Mouse (Mus musculus): ENCODE measurements around the gene B3gnt6. TPM values are rescaled to one million over a fixed set of nuclear protein-coding genes. Genes with fewer than 3 reads are reported as not detected.
A peak's percentile ranks its signal among the peaks of the same experiment; 100 is the strongest.

B3gnt6 gene
- 0.30 and 0.36 TPM in 2 replicates for polyA plus RNA-seq (2015; fragmentation: Nextera tagmentation; extraction: Ambion mirVana)

GRCm38 (mm10) chr7:98199381-98199780 is at the start of gene B3gnt6:
B3gnt6 (minus strand) TSS chr7:98199481.
- peaks cover 18% of the 10 kb centered on the region for H3K27me3 ChIP-seq (replicated peaks; ENCODE audit: control insufficient read depth, insufficient read depth, low read length)
- WGBS = 87% methylated on average over 4 of the region's 4 CpGs
- no peaks in the 10 kb centered on the region for H3K36me3 ChIP-seq (ENCODE audit: control insufficient read depth, insufficient read depth)

DNA sequence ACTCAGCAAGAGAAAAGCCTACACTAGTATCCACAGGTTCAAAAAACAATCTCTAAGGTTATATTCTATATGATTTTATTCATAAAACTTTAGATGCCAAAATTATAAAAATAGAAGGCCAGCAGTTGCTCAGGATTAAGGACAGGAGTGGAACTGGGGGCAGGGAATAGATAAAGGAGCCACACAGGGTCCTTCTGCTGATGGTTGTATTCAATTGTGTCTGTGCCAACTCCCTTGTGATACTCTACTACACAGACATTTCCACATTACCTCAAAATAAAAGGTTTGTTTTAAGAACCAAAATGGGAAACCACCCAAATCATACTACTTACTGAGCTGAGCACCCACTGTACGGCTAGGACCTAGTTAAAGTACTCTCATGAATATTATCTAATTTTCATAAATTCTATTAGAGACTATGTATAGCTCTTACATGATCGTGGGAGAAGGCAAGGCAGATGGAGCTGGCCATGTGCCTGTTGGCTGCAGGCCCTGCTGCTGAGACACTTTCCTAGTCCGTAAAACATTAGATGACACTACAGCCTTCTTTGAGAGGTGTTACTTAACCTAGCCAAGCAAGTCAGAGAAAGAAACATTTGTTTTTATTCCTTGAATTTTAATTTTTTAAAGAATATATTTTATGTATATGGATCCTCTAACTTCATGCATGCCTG is 37.5 kb upstream of the B3gnt6 start:
- peak; percentile 75 for ATAC-seq
- Histone ChIP-seq H3K36me3 (ENCODE audit: control insufficient read depth, insufficient read depth) (no peaks in the 10 kb centered on the region), H3K4me2 (ENCODE audit: low read length) (no peak overlapping the region), H3K9ac (replicated peaks; ENCODE audit: low read depth, low read length) (no peak overlapping the region), H3K27ac (ENCODE audit: low read length) (0 out of 2 replicates have a peak overlapping the region, but pooled peaks have one; percentile 8), H3K9me3 (ENCODE audit: control insufficient read depth, low read length) (no peaks in the 10 kb centered on the region), H3K4me1 (replicated peaks; ENCODE audit: control insufficient read depth, insufficient read depth, low read length) (no peaks in the 10 kb centered on the region), H3K4me3 (replicated peaks; ENCODE audit: low read length) (no peak overlapping the region), H3K27me3 (replicated peaks; ENCODE audit: control insufficient read depth, insufficient read depth, low read length) (no peaks in the 10 kb centered on the region)
- 52% methylated on average over 3 of the region's 3 CpGs for WGBS

More at GRCm38 (mm10) chr7:98199381-98199780, at the start of gene B3gnt6:
- Histone ChIP-seq H3K9me3 (ENCODE audit: control insufficient read depth, low read length) (no peaks in the 10 kb centered on the region), H3K4me1 (replicated peaks; ENCODE audit: control insufficient read depth, insufficient read depth, low read length) (peaks cover under 1% of the 10 kb centered on the region), H3K9ac (replicated peaks; ENCODE audit: low read depth, low read length) (no peak within 1 kb of the TSS), H3K27ac (ENCODE audit: low read length) (no peak within 1 kb of the TSS), H3K4me3 (replicated peaks; ENCODE audit: low read length) (no peak within 1 kb of the TSS), H3K4me2 (ENCODE audit: low read length) (no peak within 1 kb of the TSS)
- ATAC-seq = no peak

DNA sequence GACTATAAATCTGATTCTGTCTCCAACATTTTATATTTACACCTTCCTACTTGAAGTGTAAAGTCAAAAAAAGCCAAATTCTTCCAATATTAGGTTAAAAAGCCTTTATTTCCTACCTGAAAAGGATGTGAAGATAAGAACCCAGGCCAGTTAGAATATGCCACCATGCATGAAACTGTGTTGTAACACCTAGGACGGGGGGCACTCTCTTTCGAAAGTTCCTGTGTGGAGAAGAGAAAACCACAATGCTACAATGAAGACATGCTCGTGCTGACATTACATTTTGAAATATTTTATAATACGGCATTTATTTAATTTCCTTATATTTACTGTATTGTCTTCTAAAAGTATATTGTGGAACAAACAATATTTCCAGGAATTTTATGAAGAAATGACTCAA is 24.5 kb upstream of the B3gnt6 start:
- no peak for ATAC-seq

DNA sequence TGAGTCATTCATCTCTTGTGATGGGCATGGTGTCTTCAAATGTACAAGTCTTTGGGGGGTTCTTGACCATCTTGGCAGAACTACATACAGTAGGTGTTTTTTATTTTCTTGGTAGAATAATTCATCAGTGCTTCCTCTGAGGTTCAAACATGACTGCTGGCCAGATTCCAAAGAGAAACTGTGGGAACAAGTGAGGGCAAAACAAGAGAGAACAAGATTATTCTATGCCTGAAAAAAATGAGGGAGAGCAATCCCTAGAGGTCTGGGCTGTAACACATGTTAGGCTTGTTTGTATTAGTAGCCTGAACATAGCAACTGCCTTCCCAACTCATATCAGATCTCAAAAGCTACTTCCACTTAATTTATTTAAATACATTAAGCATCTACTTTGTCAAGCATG is 17.4 kb upstream of the B3gnt6 start:
- no peak overlapping the region for H3K27ac ChIP-seq (ENCODE audit: low read length)
- 0 out of 2 replicates have a peak, but pooled peaks have one; percentile 43 for ATAC-seq
- H3K4me2 ChIP-seq (ENCODE audit: low read length) = no peak overlapping the region

More for the DNA sequence above, 24.5 kb upstream of the B3gnt6 start:
- Histone ChIP-seq H3K9ac (replicated peaks; ENCODE audit: low read depth, low read length) (no peak overlapping the region), H3K4me1 (replicated peaks; ENCODE audit: control insufficient read depth, insufficient read depth, low read length) (no peaks in the 10 kb centered on the region), H3K27me3 (replicated peaks; ENCODE audit: control insufficient read depth, insufficient read depth, low read length) (no peaks in the 10 kb centered on the region), H3K36me3 (ENCODE audit: control insufficient read depth, insufficient read depth) (no peaks in the 10 kb centered on the region), H3K4me2 (ENCODE audit: low read length) (no peak overlapping the region), H3K9me3 (ENCODE audit: control insufficient read depth, low read length) (no peaks in the 10 kb centered on the region), H3K4me3 (replicated peaks; ENCODE audit: low read length) (no peak overlapping the region), H3K27ac (ENCODE audit: low read length) (no peak overlapping the region)
- WGBS = 94% methylated on average over 4 of the region's 4 CpGs

DNA sequence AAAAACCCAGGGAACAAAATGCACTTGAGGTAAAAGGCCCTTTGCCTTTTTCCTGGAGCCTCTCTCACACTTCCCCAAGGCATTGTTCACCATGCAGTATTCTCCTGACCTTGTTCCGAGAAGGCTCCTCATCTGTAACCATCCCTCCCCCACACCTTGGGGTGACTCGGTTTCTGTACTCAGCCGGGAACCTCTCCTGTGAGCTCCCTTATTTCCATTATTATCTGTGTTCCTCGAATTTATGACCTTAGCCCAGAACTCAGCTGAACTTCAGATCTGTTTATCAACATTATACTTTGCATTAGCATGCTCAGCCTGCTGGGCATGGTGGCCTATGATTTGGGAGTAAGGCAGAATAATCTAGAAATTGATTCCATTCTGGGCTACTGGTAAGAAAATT is 3.7 kb upstream of the B3gnt6 start:
- no peak overlapping the region for H3K9ac ChIP-seq (replicated peaks; ENCODE audit: low read depth, low read length)
- no peaks in the 10 kb centered on the region for H3K4me1 ChIP-seq (replicated peaks; ENCODE audit: control insufficient read depth, insufficient read depth, low read length)
- no peak overlapping the region for H3K4me2 ChIP-seq (ENCODE audit: low read length)
- H3K4me3 ChIP-seq (replicated peaks; ENCODE audit: low read length) = no peak overlapping the region
- H3K27ac ChIP-seq (ENCODE audit: low read length) = no peak overlapping the region
- H3K36me3 ChIP-seq (ENCODE audit: control insufficient read depth, insufficient read depth) = no peaks in the 10 kb centered on the region
- no peaks in the 10 kb centered on the region for H3K9me3 ChIP-seq (ENCODE audit: control insufficient read depth, low read length)
- 80% methylated on average over 4 of the region's 4 CpGs for WGBS
- no peak for ATAC-seq
- H3K27me3 ChIP-seq (replicated peaks; ENCODE audit: control insufficient read depth, insufficient read depth, low read length) = no peaks in the 10 kb centered on the region

More for the DNA sequence above, 17.4 kb upstream of the B3gnt6 start:
- Histone ChIP-seq H3K9me3 (ENCODE audit: control insufficient read depth, low read length) (no peaks in the 10 kb centered on the region), H3K4me1 (replicated peaks; ENCODE audit: control insufficient read depth, insufficient read depth, low read length) (no peaks in the 10 kb centered on the region), H3K36me3 (ENCODE audit: control insufficient read depth, insufficient read depth) (no peaks in the 10 kb centered on the region), H3K4me3 (replicated peaks; ENCODE audit: low read length) (no peak overlapping the region), H3K9ac (replicated peaks; ENCODE audit: low read depth, low read length) (no peak overlapping the region), H3K27me3 (replicated peaks; ENCODE audit: control insufficient read depth, insufficient read depth, low read length) (no peaks in the 10 kb centered on the region)

GRCm38 (mm10) chr7:98201493-98202028 is 2.3 kb upstream of the B3gnt6 start:
- Histone ChIP-seq H3K4me1 (replicated peaks; ENCODE audit: control insufficient read depth, insufficient read depth, low read length) (no peaks in the 10 kb centered on the region), H3K9ac (replicated peaks; ENCODE audit: low read depth, low read length) (no peak overlapping the region), H3K9me3 (ENCODE audit: control insufficient read depth, low read length) (no peaks in the 10 kb centered on the region), H3K4me3 (replicated peaks; ENCODE audit: low read length) (no peak overlapping the region), H3K4me2 (ENCODE audit: low read length) (no peak overlapping the region), H3K27me3 (replicated peaks; ENCODE audit: control insufficient read depth, insufficient read depth, low read length) (peaks cover 2% of the 10 kb centered on the region; the same call in 1 of the 2 replicates), H3K36me3 (ENCODE audit: control insufficient read depth, insufficient read depth) (no peaks in the 10 kb centered on the region), H3K27ac (ENCODE audit: low read length) (no peak overlapping the region)
- 82% methylated on average over 5 of the region's 5 CpGs for WGBS
- no peak for ATAC-seq

DNA sequence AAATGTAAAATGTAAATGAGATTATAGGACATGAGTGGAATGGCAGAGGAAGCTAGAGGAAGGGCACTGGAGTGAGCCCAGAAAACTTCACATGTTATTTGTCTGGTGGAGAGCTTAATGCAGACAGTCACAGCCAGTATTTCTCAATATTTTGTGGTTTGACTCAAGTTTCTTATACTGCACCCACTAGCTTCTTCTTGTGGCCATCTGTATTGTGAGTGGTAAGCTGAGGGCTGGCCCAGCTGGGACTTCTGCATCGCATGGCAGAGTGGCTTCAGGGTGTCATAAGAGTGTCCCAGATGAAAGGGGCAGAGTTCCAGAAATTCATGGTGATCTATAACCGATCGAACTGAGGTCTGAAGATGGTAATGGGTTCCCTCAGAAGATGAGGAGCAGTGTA is 1.1 kb upstream of the B3gnt6 start:
- no peak overlapping the region for H3K4me2 ChIP-seq (ENCODE audit: low read length)
- H3K4me1 ChIP-seq (replicated peaks; ENCODE audit: control insufficient read depth, insufficient read depth, low read length) = no peaks in the 10 kb centered on the region
- H3K9ac ChIP-seq (replicated peaks; ENCODE audit: low read depth, low read length) = no peak overlapping the region
- WGBS = 95% methylated on average over 3 of the region's 3 CpGs
- no peak for ATAC-seq
- no peak overlapping the region for H3K4me3 ChIP-seq (replicated peaks; ENCODE audit: low read length)
- H3K27me3 ChIP-seq (replicated peaks; ENCODE audit: control insufficient read depth, insufficient read depth, low read length) = peaks cover 12% of the 10 kb centered on the region
- no peaks in the 10 kb centered on the region for H3K36me3 ChIP-seq (ENCODE audit: control insufficient read depth, insufficient read depth)
- H3K27ac ChIP-seq (ENCODE audit: low read length) = no peak overlapping the region
- no peaks in the 10 kb centered on the region for H3K9me3 ChIP-seq (ENCODE audit: control insufficient read depth, low read length)

DNA sequence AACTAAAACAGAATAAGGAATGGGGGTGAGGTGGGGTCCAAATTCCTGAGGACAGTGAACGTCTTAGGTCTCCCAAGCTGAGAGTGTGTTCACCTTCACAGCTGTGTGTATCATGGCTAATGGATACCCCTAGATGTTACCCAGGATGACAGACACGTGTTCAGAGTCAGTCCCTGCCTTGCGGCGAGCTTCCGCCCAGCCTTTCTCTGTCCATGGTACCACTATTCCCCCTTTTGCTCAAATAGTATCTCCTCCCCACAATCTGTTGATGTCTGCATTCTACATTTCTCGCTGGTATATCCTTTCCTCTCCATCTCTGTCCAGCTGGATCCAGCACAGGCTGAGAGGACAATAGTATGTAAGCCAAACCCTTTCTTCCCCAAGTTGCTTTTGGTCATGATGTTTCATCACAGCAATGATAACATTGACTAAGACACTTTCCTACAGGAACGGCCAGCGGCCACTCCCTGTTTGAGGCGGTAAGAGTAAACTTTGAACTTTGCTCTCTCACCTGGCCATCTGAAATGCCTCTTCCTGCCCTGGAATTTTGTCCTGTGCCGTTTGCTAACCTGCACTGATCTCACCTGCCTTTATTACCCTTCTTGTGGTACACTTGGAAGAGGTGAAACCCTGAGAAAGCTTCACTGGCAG is 4.0 kb downstream of the B3gnt6 start:
- Histone ChIP-seq H3K36me3 (ENCODE audit: control insufficient read depth, insufficient read depth) (no peaks in the 10 kb centered on the region), H3K9ac (replicated peaks; ENCODE audit: low read depth, low read length) (no peak overlapping the region), H3K27ac (ENCODE audit: low read length) (no peak overlapping the region), H3K4me2 (ENCODE audit: low read length) (no peak overlapping the region), H3K27me3 (replicated peaks; ENCODE audit: control insufficient read depth, insufficient read depth, low read length) (peaks cover 39% of the 10 kb centered on the region), H3K4me3 (replicated peaks; ENCODE audit: low read length) (no peak overlapping the region), H3K4me1 (replicated peaks; ENCODE audit: control insufficient read depth, insufficient read depth, low read length) (peaks cover 11% of the 10 kb centered on the region), H3K9me3 (ENCODE audit: control insufficient read depth, low read length) (no peaks in the 10 kb centered on the region)
- WGBS = 55% methylated on average over 10 of the region's 10 CpGs
- ATAC-seq = no peak

DNA sequence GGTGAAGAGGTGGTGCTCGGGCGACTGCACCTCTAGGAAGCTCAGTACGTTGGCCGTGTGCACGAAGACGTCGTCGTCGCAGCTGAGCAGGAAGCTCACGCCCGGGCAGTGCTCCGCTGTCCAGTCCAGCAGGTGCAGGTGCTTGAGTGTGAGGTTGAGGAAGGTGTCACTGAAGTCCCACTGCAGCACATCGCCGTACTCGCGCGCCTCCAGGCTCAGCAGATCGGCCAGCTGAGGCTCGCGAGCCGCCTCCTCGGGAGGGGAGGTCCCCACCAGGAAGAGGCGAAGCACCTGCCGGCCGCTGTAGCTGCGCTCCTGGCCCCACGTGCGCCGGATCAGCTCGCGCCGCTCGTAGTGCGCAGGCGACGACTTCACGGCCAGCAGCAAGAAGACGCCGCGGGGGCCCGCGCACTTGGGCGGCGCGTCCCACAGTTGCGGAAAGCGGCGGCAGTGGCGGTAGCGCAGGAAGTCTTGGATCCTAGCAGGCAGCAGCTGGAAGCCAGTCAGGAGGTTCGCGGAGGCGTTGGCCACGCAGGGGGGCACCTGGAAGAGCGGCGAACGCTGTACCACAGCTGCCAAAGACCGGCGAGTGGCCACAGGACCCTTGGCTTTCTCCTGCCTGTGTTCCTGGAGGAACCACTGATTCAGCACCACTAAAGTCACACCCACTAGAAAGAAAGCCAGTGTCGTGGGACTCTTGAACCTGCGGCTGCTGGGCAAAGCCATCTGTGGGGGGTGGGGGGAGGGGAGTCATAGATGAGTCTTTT is 5.1 kb downstream of the B3gnt6 start:
- peak overlapping the region; percentile 54 for H3K9ac ChIP-seq (replicated peaks; ENCODE audit: low read depth, low read length)
- 1% methylated on average over 61 of the region's 61 CpGs for WGBS
- H3K4me2 ChIP-seq (ENCODE audit: low read length) = peak overlapping the region; percentile 96
- H3K27me3 ChIP-seq (replicated peaks; ENCODE audit: control insufficient read depth, insufficient read depth, low read length) = peaks cover 42% of the 10 kb centered on the region
- peaks cover 11% of the 10 kb centered on the region for H3K4me1 ChIP-seq (replicated peaks; ENCODE audit: control insufficient read depth, insufficient read depth, low read length)
- H3K36me3 ChIP-seq (ENCODE audit: control insufficient read depth, insufficient read depth) = no peaks in the 10 kb centered on the region
- H3K9me3 ChIP-seq (ENCODE audit: control insufficient read depth, low read length) = no peaks in the 10 kb centered on the region
- no peak overlapping the region for H3K27ac ChIP-seq (ENCODE audit: low read length)
- peak overlapping the region; percentile 52 for H3K4me3 ChIP-seq (replicated peaks; ENCODE audit: low read length)
- ATAC-seq = peak; percentile 65
